Mouse (Mus musculus) thymus, adult 2 months (tissue): ENCODE results near the gene Gfy. TPM values are rescaled to one million over a fixed set of nuclear protein-coding genes. Genes with fewer than 3 reads are reported as not detected.
"Not testable (repeated sequence)": the region's sequence is repeated elsewhere in the genome, so short reads cannot be mapped to it uniquely, and the experiment has no call there.

Experiments
- DNase-seq: peaks from one replicate; pipeline ENCODE4 v3.0.0; 2021
- H3K27ac ChIP-seq: fragments of 200-500 bp; 2 replicates; pipeline ENCODE4 v1.5.1; 2012; ENCODE audit warnings: low read length, control low read depth; ENCODE audit not compliant: control insufficient read depth, insufficient read depth
- H3K27me3 ChIP-seq: fragments of 200-500 bp; 2 replicates; pipeline ENCODE4 v1.6.1; 2012; ENCODE audit warnings: mild to moderate bottlenecking, low read length, moderate library complexity, mixed read lengths; ENCODE audit not compliant: control insufficient read depth, insufficient read depth
- H3K36me3 ChIP-seq: fragments of 200-500 bp; 2 replicates; pipeline ENCODE4 v1.6.1; 2012; ENCODE audit warnings: mild to moderate bottlenecking, low read length, moderate library complexity; ENCODE audit not compliant: control insufficient read depth, insufficient read depth
- H3K4me1 ChIP-seq: fragments of 200-500 bp; replicated peaks from 2 replicates; pipeline ENCODE4 v1.6.1; 2012; ENCODE audit warnings: low read length; ENCODE audit not compliant: control insufficient read depth, insufficient read depth
- H3K4me3 ChIP-seq: fragments of 200-500 bp; 2 replicates; pipeline ENCODE4 v1.5.1; 2012; ENCODE audit warnings: mild to moderate bottlenecking, low read length, control low read depth, moderate library complexity; ENCODE audit not compliant: control insufficient read depth, insufficient read depth
- CTCF ChIP-seq: fragments of 200-500 bp; IDR thresholded peaks from 2 replicates; pipeline ENCODE4 v1.5.1; 2012; ENCODE audit warnings: mild to moderate bottlenecking, control low read depth, low read length, moderate library complexity, borderline replicate concordance; ENCODE audit not compliant: control insufficient read depth, poor library complexity, insufficient read depth; ENCODE audit errors: extremely low read depth
- POLR2A ChIP-seq: fragments of 200-500 bp; IDR thresholded peaks from 2 replicates; pipeline ENCODE4 v1.6.1; 2012; ENCODE audit warnings: mild to moderate bottlenecking, low read length, control low read depth, moderate library complexity; ENCODE audit not compliant: control insufficient read depth, poor library complexity, insufficient read depth; ENCODE audit errors: extremely low read depth
- WGBS: fragments of 180-500 bp; shearing (Covaris S2); methylation state at CpG from one replicate; pipeline ENCODE4 v1.1.7; 2018; 5-methylcytosine and 5-hydroxymethylcytosine counted together
- polyA plus RNA-seq: library from polyadenylated mRNA; depleted of rRNA; stranded (reverse); fragments of >200 nt; gene quantifications from 2 replicates; pipeline ENCODE4 v1.2.3, GENCODE M21; 2012

The Gfy gene
- polyA plus RNA-seq, 1 experiment: 0.11 TPM

GRCm38 (mm10) chr7:45178550-45178949, 819 bp downstream of the Gfy start:
- no peak for DNase-seq
- Histone ChIP-seq H3K27me3 (peaks cover 39% of the 10 kb centered on the region), H3K36me3 (no peaks in the 10 kb centered on the region), H3K27ac (no peak overlapping the region), H3K4me1 (peaks cover 6% of the 10 kb centered on the region; the same call in 1 of the 2 replicates), H3K4me3 (no peak overlapping the region)
- 25% methylated on average over 7 of the region's 7 CpGs for WGBS
- no peak for TF ChIP-seq CTCF
- no peak for TF ChIP-seq POLR2A

GRCm38 (mm10) chr7:45176356-45176755, 3.0 kb downstream of the Gfy start:
- Histone ChIP-seq H3K36me3 (no peaks in the 10 kb centered on the region), H3K4me1 (no peaks in the 10 kb centered on the region), H3K27me3 (peaks cover 35% of the 10 kb centered on the region), H3K27ac (no peak overlapping the region), H3K4me3 (no peak overlapping the region)
- whole genome bisulfite sequencing: 6% methylated on average over 30 of the region's 31 CpGs
- no peak for TF ChIP-seq POLR2A
- no peak for TF ChIP-seq CTCF
- no peak for DNase-seq

- Histone ChIP-seq H3K27me3 (peaks cover 35% of the 10 kb centered on the region), H3K27ac (no peak overlapping the region), H3K4me3 (no peak overlapping the region), H3K4me1 (no peaks in the 10 kb centered on the region), H3K36me3 (no peaks in the 10 kb centered on the region)
- 11% methylated on average over 23 of the region's 23 CpGs for WGBS
- no peak for DNase-seq
- TF ChIP-seq POLR2A: no peak
Observed at GRCm38 (mm10) chr7:45175929-45176328, 3.4 kb downstream of the Gfy start.

- peaks cover 31% of the 10 kb centered on the region for H3K27me3 ChIP-seq
Observed at GRCm38 (mm10) chr7:45175398-45175797, 4.0 kb downstream of the Gfy start.

GRCm38 (mm10) chr7:45174567-45175280, 4.6 kb downstream of the Gfy start:
- WGBS: 4% methylated on average over 28 of the region's 29 CpGs
- no peak for TF ChIP-seq POLR2A
- no peak for TF ChIP-seq CTCF
- DNase-seq: no peak
- no peak overlapping the region for H3K27ac ChIP-seq
- H3K4me3 ChIP-seq: no peak overlapping the region
- H3K27me3 ChIP-seq: peaks cover 27% of the 10 kb centered on the region
- no peaks in the 10 kb centered on the region for H3K36me3 ChIP-seq
- H3K4me1 ChIP-seq: no peaks in the 10 kb centered on the region

More at GRCm38 (mm10) chr7:45175398-45175797, 4.0 kb downstream of the Gfy start:
- under 1% methylated on average over 13 of the region's 13 CpGs for WGBS
- DNase-seq: no peak
- no peaks in the 10 kb centered on the region for H3K4me1 ChIP-seq
- TF ChIP-seq CTCF (no peak), POLR2A (no peak)
- H3K27ac ChIP-seq: no peak overlapping the region
- no peak overlapping the region for H3K4me3 ChIP-seq
- H3K36me3 ChIP-seq: no peaks in the 10 kb centered on the region

- 55% methylated on average over 1 of the region's 1 CpGs for WGBS
- H3K4me1 ChIP-seq, H3K4me3 ChIP-seq, DNase-seq, H3K27ac ChIP-seq, H3K36me3 ChIP-seq: not testable (repeated sequence)
- peaks cover 27% of the 10 kb centered on the region for H3K27me3 ChIP-seq
Observed at GRCm38 (mm10) chr7:45173772-45174171, 5.6 kb downstream of the Gfy start.

GRCm38 (mm10) chr7:45172974-45173373, 6.4 kb downstream of the Gfy start:
- peak; percentile 42 for DNase-seq
- peaks cover 32% of the 10 kb centered on the region for H3K27me3 ChIP-seq

More at GRCm38 (mm10) chr7:45172974-45173373, 6.4 kb downstream of the Gfy start:
- Histone ChIP-seq H3K4me3 (no peak overlapping the region), H3K27ac (no peak overlapping the region), H3K4me1 (no peaks in the 10 kb centered on the region), H3K36me3 (no peaks in the 10 kb centered on the region)
- WGBS: 58% methylated on average over 7 of the region's 7 CpGs
- peak; percentile 49; the same call in 1 of the 2 replicates for TF ChIP-seq CTCF
- no peak for TF ChIP-seq POLR2A
